Mouse (Mus musculus) G1E (cell line): ENCODE measurements around the gene Myo10.

Experiments used
- CTCF ChIP-seq: IDR thresholded peaks from 2 replicates; pipeline ENCODE4 v1.5.1; 2012; ENCODE audit warnings: low read depth, low read length, inconsistent platforms, mixed read lengths
- GATA1 ChIP-seq: IDR thresholded peaks from 2 replicates; pipeline ENCODE4 v1.6.1; 2012; ENCODE audit warnings: borderline replicate concordance, low read length, inconsistent platforms, mixed read lengths
- GATA2 ChIP-seq: IDR thresholded peaks from 2 replicates; pipeline ENCODE4 v1.6.1; 2012; ENCODE audit warnings: low read depth, low read length, inconsistent platforms, borderline replicate concordance
- POLR2AphosphoS5 ChIP-seq: IDR thresholded peaks from 2 replicates; pipeline ENCODE4 v1.6.1; 2012; ENCODE audit warnings: low read depth, low read length, inconsistent platforms; ENCODE audit not compliant: insufficient replicate concordance
- TAL1 ChIP-seq: conservative IDR thresholded peaks from 2 replicates; pipeline ENCODE4 v1.6.1; 2012; ENCODE audit warnings: low read depth, low read length, inconsistent platforms, mixed read lengths

- TF ChIP-seq GATA1, result no peak
- TF ChIP-seq CTCF, result no peak
- no peak for TF ChIP-seq POLR2AphosphoS5
- no peak for TF ChIP-seq GATA2
- TF ChIP-seq TAL1, result no peak
These were observed 169.5 kb downstream of the Myo10 start for GRCm38 (mm10) chr15:25791660-25792353.
